Mouse (Mus musculus) urinary bladder, postnatal 14 days (tissue): Measurements from ENCODE around the gene Fbxw8.
A peak's percentile ranks its signal among the peaks of the same experiment; 100 is the strongest.

Source experiments
- DNase-seq: peaks from one replicate; pipeline ENCODE4 v3.0.0; 2021; ENCODE audit warnings: low spot score

The Fbxw8 gene

DNA sequence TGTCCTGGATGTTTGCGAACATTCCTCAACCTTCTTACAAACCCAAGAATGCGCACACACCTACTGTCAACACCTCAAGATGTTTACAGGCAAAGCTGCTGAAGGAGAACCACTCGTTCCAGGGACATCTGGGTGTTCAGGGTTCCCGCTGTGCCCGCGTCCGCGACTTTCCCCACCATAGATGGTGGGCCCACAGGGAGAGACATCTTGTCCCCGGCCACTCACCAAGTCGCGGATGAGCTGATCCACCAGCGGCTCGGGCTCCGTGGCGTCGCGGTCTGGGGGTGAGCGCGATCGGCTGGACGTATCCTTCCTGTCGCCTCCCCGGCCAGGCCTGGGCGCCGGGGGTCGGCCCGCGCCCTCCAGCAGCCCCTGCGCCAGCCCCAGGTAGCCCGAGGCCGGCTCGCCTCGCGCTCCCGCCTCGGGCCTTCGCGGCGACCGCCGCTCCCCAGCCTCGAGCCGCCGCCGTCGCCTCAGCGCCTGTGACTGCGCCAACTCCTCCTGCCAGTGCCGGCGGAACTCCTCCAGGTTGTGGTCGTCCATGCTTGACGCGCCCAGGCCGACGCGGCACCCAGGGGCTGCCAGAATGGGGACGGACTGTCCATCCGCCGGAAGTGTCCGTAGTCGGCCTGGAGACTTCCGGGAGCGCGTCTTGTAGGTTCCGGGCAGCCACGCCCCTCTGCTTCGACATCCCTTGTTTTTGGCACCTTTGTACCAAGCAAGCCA is at the start of gene Fbxw8:
TSS of gene Fbxw8 (minus strand) at position 626 of the 726 bp plus-strand sequence.
- DNase-seq, result peak; percentile 88

GRCm38 (mm10) chr5:118204675-118205440 is 49.6 kb upstream of the Fbxw8 start:
- DNase-seq, result no peak

DNA sequence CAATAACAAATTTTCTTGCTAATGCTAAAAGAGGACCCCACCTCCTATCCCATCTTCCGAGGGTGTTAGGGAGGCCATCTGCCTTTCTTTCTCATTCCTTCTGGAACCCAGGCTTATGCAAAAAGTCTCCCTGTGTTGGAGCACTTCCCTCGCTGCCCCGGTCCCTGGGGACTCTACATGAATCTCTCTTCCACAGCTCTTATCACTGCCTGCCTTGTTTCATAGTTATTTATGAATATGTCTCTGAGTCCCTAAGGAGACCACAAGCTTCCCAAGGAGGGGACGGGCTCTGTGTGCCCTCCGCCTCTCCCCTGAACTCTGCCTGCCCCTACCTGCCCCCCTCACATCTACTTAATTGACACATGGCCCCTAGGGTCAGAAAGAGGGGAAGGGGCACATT is 44.4 kb upstream of the Fbxw8 start:
- no peak for DNase-seq

- no peak for DNase-seq
Measured at GRCm38 (mm10) chr5:118197421-118197820, 42.2 kb upstream of the Fbxw8 start.

- DNase-seq, result no peak
Measured at GRCm38 (mm10) chr5:118192221-118192620, 37.0 kb upstream of the Fbxw8 start.

DNA sequence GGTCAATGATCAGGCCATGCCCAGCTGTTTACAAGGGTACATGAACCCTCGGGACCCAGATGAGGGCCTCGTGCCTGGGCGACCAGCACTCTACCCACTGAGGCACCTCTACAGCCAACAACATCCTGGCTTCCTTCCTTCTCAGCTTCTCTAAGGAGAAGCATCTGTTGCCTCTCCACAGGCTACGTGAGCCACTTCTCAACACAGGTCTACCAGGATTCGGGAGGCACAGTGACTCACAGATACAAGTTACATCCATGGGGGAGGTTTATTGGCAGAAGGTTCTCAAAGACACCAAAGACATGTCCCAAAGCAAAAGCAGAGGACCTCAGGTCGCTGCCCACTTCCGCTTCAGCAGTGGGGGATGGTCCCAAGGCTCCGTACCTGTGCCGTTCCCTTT is 35.2 kb upstream of the Fbxw8 start:
- DNase-seq, result no peak

GRCm38 (mm10) chr5:118188356-118188755 is 33.1 kb upstream of the Fbxw8 start:
- DNase-seq, result no peak

DNA sequence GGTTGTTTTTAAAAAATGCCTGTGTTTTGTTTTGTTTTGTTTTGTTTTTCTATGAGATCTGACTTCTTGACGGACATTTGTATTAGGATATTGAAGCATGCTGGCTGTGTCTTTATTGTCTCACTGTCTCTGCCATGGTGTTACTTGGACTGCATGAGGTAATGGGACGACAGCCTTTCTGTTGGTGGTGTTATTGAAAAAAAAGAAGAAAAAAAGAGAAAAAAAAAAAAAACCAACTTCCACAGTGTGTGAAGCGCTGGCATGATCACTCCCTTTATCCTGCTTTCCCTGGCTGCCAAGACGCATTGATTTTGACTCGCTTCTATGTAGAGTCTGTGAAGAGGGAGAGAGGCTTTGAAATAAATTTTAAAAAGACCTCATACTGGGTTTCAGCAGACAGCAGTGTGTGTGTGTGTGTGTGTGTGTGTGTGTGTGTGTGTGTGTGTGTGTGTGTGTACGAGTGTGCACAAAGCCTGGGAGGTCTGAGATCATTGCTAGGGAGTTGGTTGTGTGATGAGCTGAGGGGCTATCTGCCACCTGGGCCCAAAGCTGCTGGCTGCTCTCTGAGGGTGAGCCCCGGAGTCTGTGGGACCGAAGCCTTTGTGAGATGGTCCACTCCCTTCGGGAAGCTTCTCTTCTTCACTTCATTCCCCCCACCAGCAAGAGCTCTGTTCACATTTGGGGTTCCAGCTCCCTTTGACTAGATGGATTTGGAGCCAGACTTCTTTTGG is 31.8 kb upstream of the Fbxw8 start:
- no peak for DNase-seq

DNA sequence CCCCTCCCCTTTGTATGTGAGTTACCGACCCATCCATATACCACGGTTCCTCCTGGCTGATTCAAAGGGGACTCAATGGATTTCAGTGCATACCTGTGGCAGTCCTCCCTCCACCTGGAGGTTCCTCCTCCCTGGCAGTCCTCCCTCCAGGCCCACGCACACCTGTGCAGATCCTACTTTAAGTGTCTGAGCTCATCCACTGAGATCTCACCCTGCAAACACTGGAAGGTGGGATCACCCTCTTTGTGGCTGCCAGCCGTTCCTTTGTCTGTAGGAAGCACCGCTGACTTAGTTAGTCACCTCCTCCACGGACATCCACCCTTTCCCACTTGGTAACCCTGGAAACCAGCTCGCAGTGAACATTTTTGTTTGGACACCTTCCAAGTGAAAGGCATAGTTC is 22.4 kb upstream of the Fbxw8 start:
- DNase-seq, result no peak

GRCm38 (mm10) chr5:118175137-118175536 is 19.9 kb upstream of the Fbxw8 start:
- no peak for DNase-seq

- DNase-seq, result no peak
Measured at GRCm38 (mm10) chr5:118174310-118175009, 19.2 kb upstream of the Fbxw8 start.

GRCm38 (mm10) chr5:118172078-118172723 is 16.9 kb upstream of the Fbxw8 start:
- DNase-seq, result no peak

DNA sequence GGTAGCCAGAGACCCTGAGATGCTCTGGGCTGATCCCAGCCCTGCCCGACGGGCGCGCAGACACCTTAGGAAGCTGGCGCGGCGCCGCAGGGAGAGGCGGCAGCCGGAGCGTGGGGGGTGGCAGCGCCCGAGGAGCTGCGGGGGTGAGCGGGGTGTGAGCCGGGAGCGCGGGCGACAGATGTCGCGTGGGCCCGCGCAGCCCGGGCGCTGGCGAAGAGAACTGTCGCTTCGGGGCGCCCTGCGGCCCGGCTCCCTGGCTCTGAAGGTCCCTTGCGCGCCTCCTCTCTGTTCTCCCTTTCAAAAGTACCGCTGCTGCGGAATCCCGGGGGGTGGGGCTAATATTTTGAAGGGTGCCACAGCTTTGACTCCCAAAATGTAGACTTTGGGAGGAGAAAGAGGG is 16.4 kb upstream of the Fbxw8 start:
- no peak for DNase-seq

- DNase-seq, result no peak
Measured at GRCm38 (mm10) chr5:118170888-118171529, 15.7 kb upstream of the Fbxw8 start.

- DNase-seq, result no peak
Measured at GRCm38 (mm10) chr5:118169222-118170221, 14.3 kb upstream of the Fbxw8 start.

- DNase-seq, result no peak
Measured at GRCm38 (mm10) chr5:118167561-118167995, 12.3 kb upstream of the Fbxw8 start.

DNA sequence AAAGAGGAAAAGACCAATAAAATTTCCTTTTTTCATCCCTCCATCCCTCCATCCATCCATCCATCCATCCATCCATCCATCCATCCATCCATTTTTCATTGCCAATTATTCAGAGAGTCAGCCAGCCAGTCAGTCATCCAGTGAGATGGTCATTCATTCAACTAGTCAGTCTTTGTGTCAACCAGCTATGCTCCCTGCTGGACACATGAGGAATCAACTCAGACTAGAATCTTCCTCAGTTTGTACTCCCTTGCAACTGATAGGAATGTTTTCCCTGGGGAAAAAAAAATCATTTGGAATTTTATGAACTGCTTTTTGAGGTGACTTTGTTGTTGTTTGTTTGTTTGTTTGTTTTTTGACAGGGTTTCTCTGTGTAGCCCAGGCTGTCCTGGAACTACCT is 10.2 kb upstream of the Fbxw8 start:
- DNase-seq, result no peak

- no peak for DNase-seq
Measured at GRCm38 (mm10) chr5:118164581-118164980, 9.3 kb upstream of the Fbxw8 start, which contains the start of gene Hrk. Gene Hrk (plus strand): TSS chr5:118164648.

GRCm38 (mm10) chr5:118160691-118161090 is 5.4 kb upstream of the Fbxw8 start:
- DNase-seq, result no peak

DNA sequence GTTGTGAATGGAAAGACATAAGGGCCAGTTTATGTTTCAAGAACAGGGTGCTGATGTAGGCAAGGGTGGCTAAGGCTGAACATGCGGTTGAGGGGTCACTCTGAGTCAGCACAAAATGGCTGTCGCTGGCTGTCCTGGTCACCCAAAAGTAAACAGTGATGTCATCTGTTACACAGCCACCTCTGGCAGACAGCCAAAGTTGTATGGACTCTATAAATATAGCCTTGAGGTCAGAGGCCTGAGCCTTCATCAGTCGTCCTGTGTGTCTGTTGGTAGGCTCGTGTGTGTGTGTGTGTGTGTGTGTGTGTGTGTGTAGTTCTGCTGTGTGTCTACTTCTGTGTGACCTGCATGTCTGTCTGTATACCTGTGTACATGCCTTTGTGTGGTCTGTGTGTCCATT is 1.7 kb upstream of the Fbxw8 start:
- peak; percentile 49 for DNase-seq
